Mouse (Mus musculus) cortical plate, adult 2 months (tissue): ENCODE results near the gene Cars. TPM values are rescaled to one million over a fixed set of nuclear protein-coding genes. Genes with fewer than 3 reads are reported as not detected.

ENCODE experiments used
- H3K27ac ChIP-seq: fragments of 200-500 bp; 2 replicates; pipeline ENCODE4 v1.5.1; 2012; ENCODE audit warnings: low read length, control low read depth, inconsistent platforms; ENCODE audit not compliant: insufficient read depth
- H3K4me1 ChIP-seq: fragments of 200-500 bp; 2 replicates; pipeline ENCODE4 v1.6.1; 2011; ENCODE audit warnings: low read length; ENCODE audit not compliant: control insufficient read depth, insufficient read depth
- H3K4me3 ChIP-seq: fragments of 200-500 bp; 2 replicates; pipeline ENCODE4 v1.5.1; 2011; ENCODE audit warnings: mild to moderate bottlenecking, low read length, control low read depth; ENCODE audit not compliant: insufficient read depth
- CTCF ChIP-seq: fragments of 200-500 bp; IDR thresholded peaks from 2 replicates; pipeline ENCODE4 v1.5.1; 2011; ENCODE audit warnings: mild to moderate bottlenecking, control low read depth, low read length; ENCODE audit not compliant: insufficient read depth; ENCODE audit errors: extremely low read depth
- POLR2A ChIP-seq: fragments of 200-500 bp; IDR thresholded peaks from 2 replicates; pipeline ENCODE4 v1.6.1; 2011; ENCODE audit warnings: mild to moderate bottlenecking, low read length, control low read depth; ENCODE audit not compliant: insufficient read depth; ENCODE audit errors: extremely low read depth
- polyA plus RNA-seq: library from polyadenylated mRNA; depleted of rRNA; stranded (reverse); fragments of >200 nt; gene quantifications from 2 replicates; pipeline ENCODE4 v1.2.3, GENCODE M21; 2012

Cars gene
- polyA plus RNA-seq, 1 experiment, result 49.8 TPM

DNA sequence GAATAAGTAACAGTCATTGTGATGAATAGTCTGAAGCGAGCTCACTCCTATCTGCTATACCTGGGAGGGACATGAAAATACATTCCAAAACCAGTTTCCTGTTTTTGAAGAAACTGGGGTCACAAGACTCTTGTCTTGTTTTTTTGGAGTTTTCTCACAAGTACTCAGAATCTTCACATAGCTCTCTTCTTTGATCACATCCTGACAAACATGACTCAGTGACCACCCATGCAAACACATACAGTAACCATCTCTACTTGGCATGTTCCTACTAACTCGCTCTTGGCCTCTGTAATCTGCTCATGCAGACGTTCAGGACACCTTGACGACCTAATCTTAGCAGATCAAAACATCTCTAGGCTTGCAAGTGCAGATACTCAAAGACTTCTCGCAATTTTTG is 25.3 kb upstream of the Cars start:
- Histone ChIP-seq H3K27ac (no peak overlapping the region), H3K4me1 (no peaks in the 10 kb centered on the region), H3K4me3 (no peak overlapping the region)
- TF ChIP-seq POLR2A, result no peak

DNA sequence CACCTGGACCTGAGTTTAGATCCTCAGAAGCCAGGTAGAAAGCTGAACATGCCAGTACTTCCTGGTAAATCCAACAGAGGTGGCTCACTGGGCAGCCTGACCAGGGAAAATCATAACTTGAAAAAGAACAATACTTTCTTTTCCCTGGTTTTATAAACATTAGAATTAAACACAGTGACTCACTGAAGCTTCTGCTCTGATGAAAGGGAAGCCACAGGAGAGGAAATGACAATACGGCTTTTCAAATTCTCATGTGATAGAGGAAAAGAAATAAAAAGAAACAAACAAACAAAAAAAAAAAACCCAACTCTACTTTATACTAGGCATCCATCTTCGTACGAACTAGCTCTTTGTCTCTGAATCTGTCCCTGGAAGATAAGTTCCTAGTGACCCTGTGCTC is 24.7 kb upstream of the Cars start:
- Histone ChIP-seq H3K27ac (no peak overlapping the region), H3K4me3 (no peak overlapping the region), H3K4me1 (no peaks in the 10 kb centered on the region)
- TF ChIP-seq POLR2A (no peak), CTCF (no peak)

GRCm38 (mm10) chr7:143620951-143621350 is 21.1 kb upstream of the Cars start:
- H3K4me3 ChIP-seq, result no peak overlapping the region
- H3K27ac ChIP-seq, result no peak overlapping the region
- H3K4me1 ChIP-seq, result no peaks in the 10 kb centered on the region
- TF ChIP-seq CTCF, result no peak
- TF ChIP-seq POLR2A, result no peak

GRCm38 (mm10) chr7:143614404-143615135 is 14.7 kb upstream of the Cars start:
- Histone ChIP-seq H3K4me3 (no peak overlapping the region), H3K4me1 (no peaks in the 10 kb centered on the region), H3K27ac (no peak overlapping the region)
- no peak for TF ChIP-seq POLR2A
- TF ChIP-seq CTCF, result no peak

DNA sequence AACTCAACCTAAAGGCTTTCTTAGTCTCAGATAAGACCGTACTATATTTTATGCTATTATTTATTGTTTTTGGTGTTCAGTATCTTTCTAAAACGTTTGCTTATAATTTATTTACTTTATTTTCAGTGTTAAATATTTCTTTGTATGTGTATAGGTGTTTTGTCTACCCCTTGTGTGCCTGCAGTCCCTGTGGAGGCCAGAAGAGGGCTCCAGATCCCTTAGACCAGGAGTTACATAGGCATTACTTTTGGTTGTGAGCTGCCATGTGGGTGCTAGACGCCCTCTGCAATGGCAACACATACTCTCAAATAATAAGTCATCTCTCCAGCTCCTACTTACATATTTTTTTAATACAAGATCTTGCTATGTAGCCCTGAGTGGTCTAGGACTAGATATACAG is 12.3 kb upstream of the Cars start:
- no peak overlapping the region for H3K27ac ChIP-seq
- no peak overlapping the region for H3K4me3 ChIP-seq
- TF ChIP-seq POLR2A (no peak), CTCF (0 out of 2 replicates have a peak, but pooled peaks have one; percentile 9)
- H3K4me1 ChIP-seq, result no peaks in the 10 kb centered on the region

DNA sequence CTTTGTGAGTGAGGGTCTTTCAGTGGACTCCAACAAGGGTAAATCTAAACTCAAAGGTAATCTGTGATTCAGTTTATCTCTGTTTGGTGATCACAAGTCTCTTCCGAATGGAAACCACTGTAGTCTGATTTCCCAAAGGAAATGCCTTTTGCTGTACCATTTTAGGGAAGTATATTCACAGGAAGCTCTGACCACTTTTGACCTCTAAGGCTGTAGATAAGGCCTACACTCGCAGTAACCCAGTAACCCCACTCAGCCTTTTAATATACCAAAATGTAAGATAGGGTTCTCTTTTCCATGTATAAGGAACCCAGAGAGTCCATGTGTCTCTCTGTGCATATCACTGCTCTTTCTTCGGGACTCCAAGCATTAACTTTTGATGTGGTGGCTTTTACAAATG is 5.4 kb upstream of the Cars start:
- TF ChIP-seq CTCF (no peak), POLR2A (no peak)
- Histone ChIP-seq H3K4me1 (no peaks in the 10 kb centered on the region), H3K27ac (no peak overlapping the region), H3K4me3 (no peak overlapping the region)

DNA sequence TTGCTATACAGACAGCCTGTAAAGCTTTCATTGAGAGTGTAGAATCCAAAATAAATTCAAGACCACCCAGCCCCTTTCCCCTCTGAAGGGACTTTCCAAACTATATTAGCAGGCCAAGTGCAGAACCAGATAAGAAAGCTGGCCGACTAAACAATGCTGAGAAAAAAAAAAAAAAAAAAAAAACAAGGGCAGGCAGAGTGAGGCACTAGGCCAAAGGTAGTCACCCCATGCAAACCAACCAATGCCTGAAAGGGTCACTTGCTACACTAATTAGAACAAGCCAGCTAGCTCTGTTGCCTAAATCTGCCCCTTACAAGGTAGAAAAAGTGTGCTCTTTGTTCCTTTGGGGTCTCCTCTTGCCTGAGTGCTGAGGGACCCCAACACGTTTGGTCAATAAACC is 5.0 kb upstream of the Cars start:
- Histone ChIP-seq H3K27ac (no peak overlapping the region), H3K4me1 (no peaks in the 10 kb centered on the region), H3K4me3 (no peak overlapping the region)
- TF ChIP-seq POLR2A (no peak), CTCF (no peak)

DNA sequence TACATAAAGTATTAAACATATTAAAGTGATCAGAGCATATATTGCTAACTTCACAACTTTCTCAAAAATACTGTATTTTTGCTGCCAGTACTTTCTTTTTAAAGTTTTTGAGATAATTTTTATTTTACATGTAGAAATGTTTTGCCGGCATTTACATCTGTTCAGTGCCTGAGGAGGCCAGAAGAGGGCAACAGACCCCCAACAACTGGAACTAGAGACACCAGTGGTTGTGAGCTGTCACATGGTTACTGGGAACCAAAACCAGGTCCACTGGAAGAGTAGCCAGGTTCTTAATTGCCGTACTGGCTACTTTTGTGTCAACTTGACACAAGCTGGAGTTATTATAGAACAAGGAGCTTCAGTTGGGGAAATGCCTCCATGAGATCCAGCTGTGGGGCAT is 1.8 kb upstream of the Cars start:
- peaks cover 3% of the 10 kb centered on the region; the same call in 1 of the 2 replicates for H3K4me1 ChIP-seq
- TF ChIP-seq POLR2A, result no peak
- TF ChIP-seq CTCF, result no peak

DNA sequence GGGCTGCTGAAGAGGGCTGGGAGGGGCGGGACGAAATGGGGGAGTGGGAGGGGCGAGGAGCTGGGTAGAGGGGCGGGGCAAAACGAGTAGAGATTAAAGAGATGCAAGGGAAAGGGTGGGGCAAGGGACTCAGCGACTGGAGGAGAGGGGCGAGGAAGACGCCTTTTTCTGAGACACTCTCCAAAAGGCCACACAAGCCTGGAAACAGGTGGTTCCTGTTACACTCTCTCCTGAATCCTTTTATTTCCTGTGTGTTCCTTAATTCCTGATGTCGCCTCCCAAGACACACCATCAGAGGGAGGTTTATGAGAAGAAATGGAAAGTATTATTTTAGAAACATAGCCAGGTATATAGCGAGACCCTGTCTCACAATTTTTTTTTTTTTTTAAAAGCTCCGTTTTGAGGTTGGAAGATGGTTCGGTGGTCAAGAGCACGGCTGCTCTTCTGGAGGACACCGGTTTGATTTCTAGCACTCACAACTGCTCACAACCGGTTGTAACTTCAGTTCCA is 396 bp upstream of the Cars start:
- no peak overlapping the region for H3K27ac ChIP-seq
- TF ChIP-seq CTCF (no peak), POLR2A (no peak)
- H3K4me1 ChIP-seq, result peaks cover 3% of the 10 kb centered on the region; the same call in 1 of the 2 replicates
- H3K4me3 ChIP-seq, result peak overlapping the region; percentile 97

More for the DNA sequence above, 1.8 kb upstream of the Cars start:
- Histone ChIP-seq H3K27ac (no peak overlapping the region), H3K4me3 (no peak overlapping the region)

DNA sequence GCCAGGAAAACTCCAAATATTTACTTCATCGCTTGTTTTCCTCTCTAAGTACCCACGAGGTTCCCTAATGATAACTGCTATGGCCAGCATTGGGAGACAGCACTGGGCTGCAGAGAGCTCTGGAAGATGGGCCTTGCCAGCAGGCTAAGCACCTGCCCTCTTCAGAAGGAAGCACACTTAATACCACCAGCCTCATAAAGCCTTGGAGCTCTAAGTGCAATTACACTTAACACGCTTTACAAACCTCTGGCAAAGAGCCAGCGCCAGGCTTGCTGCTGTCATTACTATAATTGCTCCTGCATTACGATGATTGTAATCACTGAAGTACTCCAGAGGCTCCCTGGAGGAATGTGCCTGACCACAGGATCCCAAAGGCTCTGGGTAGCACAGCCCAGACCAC is 5.0 kb downstream of the Cars start:
- peaks cover 3% of the 10 kb centered on the region; the same call in 1 of the 2 replicates for H3K4me1 ChIP-seq
- no peak for TF ChIP-seq CTCF
- TF ChIP-seq POLR2A, result no peak
- no peak overlapping the region for H3K27ac ChIP-seq
- H3K4me3 ChIP-seq, result no peak overlapping the region
